Mouse (Mus musculus) T-helper 1 cell (primary cell): ENCODE results near the gene Mlc1.

Source experiments
- in situ Hi-C: fragments of 300-600 bp; cut with MboI, MseI; formaldehyde crosslinking; loops from one replicate; pipeline ENCODE4 v1.15.1; 2025; ENCODE audit warnings: high pct_unique_total_duplicates

The Mlc1 gene

DNA sequence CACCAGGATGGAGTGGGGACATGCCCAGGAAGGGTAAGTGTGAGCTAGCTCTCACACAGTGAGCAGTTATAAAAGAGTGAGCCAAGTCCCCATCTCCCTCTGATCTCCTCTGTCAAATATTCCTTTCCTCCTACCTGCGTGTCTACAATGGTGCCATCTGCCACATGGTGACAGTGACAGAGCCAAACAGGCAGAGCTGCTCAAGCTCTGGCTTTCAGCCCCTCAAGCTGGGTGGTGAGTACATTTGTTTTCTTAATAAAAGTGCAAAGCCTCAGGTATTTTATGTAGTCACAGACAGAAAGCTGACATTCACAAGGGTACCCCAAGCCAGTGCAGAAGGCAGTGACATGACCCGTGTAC is 41.5 kb downstream of the Mlc1 start:
- in situ Hi-C loops: no loop called here

DNA sequence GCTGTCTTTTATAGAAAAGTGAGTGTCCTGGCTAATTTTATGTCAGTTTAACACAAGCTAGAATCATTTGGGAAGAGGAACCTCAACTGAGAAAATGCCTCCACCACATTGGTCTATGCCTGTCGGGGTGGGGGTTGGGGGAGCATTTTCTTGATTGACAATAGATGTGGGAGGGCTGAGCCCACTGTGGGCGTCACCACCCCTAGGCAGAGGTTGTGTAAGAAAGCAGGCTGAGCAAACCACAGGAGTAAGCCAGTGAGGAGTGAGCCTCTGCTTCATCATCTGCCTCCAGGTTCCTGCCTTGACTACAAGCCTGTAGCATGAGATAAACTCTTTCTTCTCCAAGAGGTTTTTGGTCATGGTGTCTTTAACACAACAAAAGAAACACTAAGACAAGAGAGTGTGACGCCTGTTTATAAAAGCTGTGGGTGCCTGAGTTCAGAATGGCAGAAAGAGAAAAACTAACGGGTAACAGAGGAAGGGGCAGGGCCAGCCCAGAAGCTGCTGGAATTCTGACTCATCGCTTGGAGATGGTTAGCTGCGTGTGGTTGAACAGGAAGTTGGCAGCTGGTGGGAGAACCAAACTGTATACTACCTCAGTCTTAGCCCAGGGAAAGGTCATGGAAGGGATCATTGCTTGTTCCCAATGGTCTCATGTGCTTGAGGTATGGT is 42.1 kb downstream of the Mlc1 start:
- in situ Hi-C loops: no loop called here

DNA sequence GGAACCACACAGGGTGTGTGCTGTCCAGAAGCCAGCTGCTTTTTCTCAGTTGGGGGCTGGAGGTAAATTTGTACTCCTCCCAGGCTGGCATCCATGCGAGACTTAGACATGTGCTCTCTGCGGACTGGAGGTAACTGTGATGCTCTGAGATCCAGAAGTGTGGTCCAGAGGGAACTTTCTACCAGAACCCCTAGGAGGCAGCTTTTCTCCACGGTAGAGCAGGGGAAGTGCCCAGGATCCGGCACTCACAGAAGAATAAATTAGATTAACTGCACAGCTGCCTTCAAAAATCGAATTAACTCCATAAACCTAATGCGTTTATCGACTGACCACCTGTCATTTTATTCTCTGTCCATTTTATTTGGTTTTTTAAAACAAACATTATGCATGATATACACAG is 44.7 kb downstream of the Mlc1 start:
- in situ Hi-C loops: no loop called here

DNA sequence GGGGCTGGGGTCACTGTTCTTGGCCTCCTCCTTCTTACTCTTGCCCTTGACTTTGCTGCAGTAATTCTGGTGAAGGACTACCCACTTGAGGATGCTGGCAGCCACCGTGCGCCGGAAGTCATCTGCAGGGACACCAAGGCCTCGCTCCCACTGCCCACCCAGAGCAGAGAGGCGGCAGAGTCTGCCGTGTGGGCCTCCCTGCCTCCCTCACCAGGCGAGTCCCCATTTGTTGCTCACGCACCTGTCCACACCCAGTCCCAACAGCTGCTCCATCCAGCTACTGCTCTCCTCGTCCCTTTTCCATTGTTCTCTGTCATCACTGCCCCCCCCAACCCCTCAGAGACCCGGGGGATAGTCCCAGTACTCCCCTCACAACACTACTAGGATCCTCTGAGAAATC is 46.1 kb downstream of the Mlc1 start:
- in situ Hi-C loops: no loop called here

DNA sequence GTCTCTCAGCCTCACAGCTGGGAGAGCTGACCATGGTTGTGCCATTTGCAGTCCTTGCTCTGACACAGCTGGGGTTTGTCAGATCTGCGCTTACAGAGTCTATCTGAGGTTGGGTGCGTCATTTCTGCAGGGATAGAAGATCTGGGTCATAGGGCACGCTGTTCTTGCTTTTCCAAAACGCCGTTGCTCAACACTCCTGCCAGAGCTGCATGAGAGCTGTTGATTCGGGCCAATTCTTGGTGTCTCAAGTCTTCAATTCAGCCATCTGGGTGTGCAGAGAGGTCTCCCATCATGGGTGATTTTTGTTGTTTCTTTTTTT is 56.9 kb downstream of the Mlc1 start:
- in situ Hi-C loops: loop anchor here (5.0 kb wide), 1 partner anchor 95 kb away; no protein-coding TSS in a partner anchor

DNA sequence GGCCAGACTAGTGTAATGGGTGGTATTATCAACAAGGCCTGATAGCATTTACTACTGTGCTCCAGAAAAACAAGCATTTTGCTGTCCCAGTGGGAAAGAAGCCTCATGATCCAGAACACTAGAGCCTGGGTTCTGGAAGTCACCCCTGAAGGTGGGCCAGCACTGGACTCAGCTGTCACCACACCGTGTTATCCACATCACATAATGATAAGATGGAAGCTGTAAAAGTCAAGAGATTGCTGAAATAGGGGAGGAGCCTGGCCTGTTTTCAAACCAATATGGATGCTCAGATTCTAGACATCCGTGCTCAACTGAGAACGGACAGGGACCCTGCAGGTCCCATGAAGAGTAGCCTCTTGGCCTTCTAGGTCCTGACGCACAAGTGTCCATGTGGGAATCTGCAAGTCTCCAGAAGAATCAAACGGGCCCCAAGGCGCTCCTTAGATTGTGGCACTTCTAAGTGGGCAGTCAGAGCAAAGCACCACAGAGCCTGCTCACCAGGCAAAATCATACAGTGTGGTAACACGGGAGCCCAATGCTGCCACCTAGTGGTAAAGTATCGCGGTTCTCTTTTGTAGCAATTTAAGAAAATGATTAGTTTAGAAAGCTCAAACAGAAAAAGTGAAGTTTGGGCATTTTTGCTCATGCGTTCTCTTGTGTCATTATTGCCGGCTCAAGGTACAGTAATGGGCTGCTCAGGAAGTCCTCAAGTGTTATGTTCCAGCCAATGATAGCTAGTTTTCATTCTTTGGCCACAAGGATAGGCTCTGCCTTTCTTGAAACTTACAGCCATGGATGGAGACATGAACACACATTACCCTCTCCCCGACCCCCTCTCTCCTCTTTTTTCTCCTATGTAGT is 57.4 kb downstream of the Mlc1 start:
- in situ Hi-C loops: loop anchor here (5.0 kb wide), 1 partner anchor 94 kb away; no protein-coding TSS in a partner anchor

DNA sequence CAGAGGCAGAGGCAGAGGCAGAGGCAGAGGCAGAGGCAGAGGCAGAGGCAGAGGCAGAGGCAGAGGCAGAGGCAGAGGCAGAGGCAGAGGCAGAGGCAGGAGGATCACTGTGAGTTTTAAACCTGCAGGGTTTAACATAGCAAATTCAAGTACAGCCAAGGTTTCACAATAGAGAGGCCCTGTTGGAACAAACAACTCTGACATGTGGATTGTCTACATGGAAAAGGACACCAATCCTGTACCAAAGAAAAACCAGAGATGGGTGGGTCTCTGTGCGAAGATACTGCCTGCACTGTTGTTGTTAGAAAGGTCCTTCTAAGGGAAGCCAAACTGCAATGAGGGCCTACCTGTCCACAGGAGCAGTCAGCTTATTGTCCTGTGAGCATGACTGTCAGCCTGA is 58.7 kb downstream of the Mlc1 start:
- in situ Hi-C loops: loop anchor here (5.0 kb wide), 1 partner anchor 93 kb away; no protein-coding TSS in a partner anchor

DNA sequence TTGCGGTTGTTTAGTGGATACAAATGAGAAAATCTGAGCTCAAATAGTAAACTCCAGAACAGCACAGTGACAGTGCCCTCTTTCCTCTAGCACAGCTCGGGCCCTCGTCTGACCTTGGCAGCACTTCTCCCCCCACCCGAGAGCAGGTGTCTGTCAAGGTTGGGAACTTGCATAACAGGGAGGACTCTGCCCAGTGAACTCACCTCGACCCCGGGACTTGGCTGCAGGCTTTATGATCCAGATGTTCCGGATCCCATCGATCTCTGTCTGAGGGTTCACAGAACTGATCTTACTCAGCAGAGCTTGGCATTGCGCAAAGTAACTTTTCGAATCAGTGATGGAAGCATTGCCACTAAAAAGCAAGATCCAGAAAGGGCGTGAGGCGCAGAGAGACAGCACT is 59.5 kb downstream of the Mlc1 start:
- in situ Hi-C loops: no loop called here

DNA sequence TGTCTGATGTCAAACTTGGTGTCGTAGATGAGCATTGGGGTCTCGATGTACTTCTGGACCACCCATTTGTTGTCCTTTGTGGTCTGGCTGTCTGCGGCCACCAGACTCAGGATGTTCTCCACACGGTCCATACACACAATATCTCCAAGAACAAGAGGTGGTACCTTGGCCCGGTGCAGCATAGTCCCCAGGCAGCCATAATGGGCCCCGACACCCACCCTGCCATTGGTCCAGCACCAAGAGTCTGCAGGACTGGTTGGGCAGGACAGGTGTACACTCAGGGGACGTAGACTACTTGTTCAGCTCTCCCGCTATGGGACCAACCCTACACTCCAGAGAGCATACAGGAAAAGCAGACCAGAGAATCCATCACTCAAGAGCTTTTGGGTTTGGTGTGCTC is 61.7 kb downstream of the Mlc1 start:
- in situ Hi-C loops: no loop called here

DNA sequence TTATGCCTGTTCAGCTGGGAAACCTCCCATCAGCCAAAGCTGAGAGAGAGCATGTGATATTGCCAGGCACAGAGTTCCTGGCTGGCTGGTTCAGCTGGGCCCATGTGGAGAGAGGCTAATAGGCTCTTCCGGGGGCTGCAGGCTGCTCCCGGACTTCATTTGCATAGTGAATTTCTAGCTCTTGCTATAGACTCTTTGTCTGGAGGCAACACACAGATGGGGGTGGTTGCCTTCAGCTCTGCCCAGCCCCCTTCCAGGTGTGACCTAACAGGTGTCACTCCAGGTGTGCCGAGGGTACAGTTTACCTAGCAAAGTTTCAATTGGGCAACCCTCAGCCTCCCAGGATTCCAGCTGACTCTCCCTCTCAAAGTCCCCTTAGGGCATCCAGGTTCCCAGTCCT is 62.4 kb downstream of the Mlc1 start:
- in situ Hi-C loops: no loop called here

DNA sequence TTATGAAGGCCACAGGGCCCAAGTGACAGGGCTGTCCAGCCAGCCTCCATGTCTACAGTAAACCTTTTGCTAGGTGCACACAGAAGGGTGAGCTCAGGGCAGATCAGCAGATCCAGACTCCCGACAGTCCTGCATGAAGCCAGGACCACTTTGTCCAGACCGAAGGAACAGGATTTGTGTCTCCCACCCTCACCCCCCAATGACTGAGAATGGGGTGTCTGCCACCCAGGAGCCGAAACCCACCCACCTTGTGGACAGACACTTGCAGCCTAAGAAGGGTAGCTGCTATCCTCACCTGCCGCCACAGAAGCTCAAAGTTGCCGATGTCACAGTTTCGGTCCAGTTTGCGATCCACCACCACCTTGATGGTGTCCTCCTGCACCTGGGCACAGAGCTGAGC is 63.8 kb downstream of the Mlc1 start:
- in situ Hi-C loops: no loop called here

DNA sequence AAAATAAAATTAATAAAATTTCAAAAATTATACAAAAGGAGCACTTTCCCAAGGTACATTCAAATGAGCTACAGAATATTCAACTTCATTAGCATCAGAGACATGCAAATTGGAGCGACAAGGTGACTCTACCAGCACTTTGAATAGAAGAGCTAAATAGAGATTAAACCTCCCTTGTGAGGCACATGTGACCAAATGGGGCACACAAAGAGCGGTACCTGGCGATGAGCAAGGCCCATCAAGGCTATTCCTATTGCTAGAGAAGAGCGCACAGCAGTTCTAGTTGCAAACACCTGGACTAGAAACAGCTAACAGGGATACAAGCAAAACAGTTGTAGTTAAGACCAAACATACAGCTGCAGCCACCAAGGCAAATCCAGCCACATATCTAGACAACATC is 72.5 kb downstream of the Mlc1 start:
- in situ Hi-C loops: no loop called here
